Mouse (Mus musculus): Measurements from ENCODE around the gene Lhfpl4.
A peak's percentile ranks its signal among the peaks of the same experiment; 100 is the strongest.

The Lhfpl4 gene

GRCm38 (mm10) chr6:113194841-113195595, at the start of gene Lhfpl4:
Gene Lhfpl4 (minus strand): TSS chr6:113195384.
- no peak for DNase-seq

DNA sequence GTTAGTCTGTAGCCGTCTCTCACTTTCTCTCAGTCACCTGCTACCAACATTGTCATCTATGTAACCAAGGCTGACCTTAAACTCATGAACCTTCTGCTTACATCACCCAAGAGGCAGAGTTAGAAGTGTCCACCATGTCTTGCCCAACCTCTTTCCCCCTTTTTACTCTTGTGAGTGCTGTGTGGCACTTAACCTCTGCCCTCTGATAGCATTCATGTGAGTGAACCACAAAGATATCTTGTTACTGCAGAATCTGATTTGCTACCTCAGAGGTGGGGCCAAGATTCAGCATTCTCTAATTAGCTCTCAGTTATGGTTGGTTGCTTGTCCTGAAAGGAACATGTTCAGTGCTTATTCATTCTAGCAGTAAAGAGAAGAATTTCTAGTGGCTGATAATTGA, 47.6 kb upstream of the Lhfpl4 start:
- DNase-seq = no peak

- DNase-seq = peak; percentile 5
These were observed 43.3 kb upstream of the Lhfpl4 start for GRCm38 (mm10) chr6:113238442-113238841.

GRCm38 (mm10) chr6:113237542-113238270, 42.5 kb upstream of the Lhfpl4 start, which contains the start of gene Mtmr14:
Gene Mtmr14 (plus strand): TSS chr6:113237843.
- peak; percentile 100 for DNase-seq

DNA sequence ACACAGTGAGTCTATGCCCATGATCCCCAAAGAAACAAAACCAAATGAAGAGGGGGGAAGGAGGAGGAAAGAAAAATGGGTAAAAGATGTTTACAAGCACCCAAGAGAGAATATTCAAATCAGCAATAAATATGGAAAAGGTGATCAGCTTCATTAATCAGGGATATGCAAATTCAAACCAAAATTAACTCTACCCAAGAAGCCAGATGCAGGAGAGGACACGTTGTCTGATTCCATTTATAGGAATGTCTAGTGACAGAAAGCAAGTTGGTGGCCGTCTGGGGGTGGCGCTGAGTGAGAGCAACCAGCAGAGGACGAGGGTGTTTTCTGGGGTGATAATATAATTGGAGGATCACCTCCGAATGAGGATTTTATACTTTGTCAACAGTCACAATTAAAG, 40.0 kb upstream of the Lhfpl4 start:
- DNase-seq = no peak

GRCm38 (mm10) chr6:113226705-113227104, 31.5 kb upstream of the Lhfpl4 start:
- DNase-seq = no peak

DNA sequence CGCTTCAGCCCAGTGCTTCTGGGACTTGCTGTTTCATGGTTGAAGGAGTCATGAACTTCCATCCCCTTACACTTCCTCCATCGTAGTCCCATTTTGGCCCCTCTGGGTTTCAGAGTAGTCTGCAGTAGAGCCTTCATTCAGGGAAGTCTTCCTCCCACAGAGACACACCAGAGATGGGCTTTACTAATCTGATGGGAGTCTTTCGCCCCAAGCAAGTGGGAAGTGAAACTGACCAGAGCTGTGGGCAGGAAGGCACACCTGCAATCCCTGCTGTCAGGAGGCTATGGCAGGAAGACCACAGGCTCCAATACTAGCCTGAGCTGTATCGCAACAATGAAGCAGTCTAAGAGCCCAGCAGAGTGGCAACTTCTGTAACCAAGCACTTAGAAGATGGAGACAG, 30.6 kb upstream of the Lhfpl4 start:
- no peak for DNase-seq

DNA sequence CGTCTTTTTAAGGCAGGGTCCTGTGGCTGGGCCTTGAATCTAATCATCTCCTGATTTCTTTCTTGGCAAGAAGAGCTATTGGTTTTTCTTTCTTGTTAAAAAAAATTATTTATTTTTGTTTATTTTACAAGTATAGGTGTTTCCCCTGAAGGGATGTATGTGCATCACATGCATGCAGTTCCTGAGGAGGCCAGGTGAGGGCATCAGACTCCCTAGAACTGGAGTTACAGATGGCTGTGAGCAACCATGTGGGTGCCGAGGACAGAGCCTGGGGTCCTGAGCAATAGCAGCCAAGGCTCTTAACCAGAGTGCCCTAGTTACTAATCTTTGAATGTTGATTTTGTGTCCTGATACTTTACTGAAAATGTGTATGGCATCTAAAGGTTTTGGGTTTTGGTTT, 21.1 kb upstream of the Lhfpl4 start:
- no peak for DNase-seq

DNA sequence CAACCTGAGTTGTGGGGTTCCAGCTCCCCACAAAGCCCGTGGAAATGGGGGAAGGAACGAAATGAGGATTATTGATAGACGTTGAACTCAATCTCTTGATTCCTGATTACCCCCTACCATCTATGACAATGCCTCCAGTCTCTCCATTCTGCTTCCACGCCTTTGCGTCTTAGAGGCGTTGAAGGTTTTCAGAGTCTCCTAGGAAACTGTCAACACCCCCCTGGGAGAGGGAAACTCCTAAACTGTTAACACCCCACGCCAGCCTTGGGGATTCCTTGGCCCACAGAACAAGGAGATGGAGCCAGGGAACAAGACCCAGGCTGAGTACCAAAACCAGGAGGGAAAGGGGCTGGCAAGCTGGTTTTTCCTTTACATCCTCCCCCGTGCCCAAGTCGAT, 410 bp upstream of the Lhfpl4 start:
- DNase-seq = no peak

- no peak for DNase-seq
These were observed 705 bp downstream of the Lhfpl4 start for GRCm38 (mm10) chr6:113194517-113194840.

- peak; percentile 58 for DNase-seq
These were observed 1.3 kb downstream of the Lhfpl4 start for GRCm38 (mm10) chr6:113193765-113194460.

DNA sequence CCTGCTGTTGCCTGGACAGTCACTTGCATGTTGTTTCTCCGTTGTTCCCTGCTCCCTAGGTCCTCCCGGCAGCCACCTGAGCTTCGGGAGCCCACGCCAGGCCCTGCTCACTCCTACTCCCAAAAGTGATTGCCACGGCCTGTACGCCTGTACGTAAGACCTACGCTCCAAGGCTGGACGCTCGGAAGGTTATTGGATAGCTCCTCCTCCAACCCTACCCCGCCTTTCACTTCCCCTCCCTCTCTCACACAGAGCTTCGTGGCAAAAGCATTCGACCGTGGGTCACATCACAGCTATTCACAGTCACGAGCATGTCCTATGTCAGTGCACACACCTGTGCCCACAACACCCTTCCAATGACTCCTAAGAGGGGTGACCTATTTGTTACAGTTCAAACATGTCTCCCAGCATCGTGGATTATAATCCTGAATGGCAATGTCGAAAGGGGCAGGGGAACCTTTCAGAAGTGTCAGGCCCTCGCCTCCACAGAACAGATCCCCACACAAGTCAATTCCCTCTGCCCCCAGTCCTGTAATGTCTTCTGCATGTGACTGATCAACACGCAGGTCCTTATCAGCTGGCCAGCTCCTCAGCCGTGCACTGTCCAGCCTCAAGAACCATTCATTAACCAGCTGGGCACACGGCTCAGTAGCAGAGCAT, 10.2 kb downstream of the Lhfpl4 start:
- no peak for DNase-seq

- peak; percentile 34 for DNase-seq
These were observed 11.0 kb downstream of the Lhfpl4 start for GRCm38 (mm10) chr6:113184163-113184562.

DNA sequence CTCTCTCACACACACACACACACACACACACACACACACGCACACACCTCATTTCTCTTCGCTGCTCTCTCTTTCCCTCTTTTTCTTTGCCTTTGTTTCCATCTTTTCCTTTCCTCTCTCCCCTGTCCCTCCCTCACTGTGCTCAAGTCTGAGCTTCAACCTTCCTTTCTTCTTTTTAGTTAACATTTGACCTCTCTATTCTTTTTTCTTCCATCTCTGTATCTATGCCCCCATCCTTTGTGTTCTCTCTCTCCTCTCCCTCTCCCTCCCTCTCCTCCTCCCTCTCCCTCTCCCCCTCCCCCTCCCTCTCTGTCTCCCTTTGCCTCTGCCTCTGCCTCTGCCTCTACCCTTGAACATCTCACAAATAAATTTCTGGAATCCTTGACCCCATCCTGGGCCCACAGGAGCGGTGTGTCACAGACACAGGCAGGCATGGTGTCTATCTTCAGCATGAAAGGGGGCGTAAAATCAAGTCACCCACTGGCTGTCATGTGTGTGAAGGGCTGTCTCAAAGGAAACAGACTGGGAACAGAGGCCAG, 15.9 kb downstream of the Lhfpl4 start:
- no peak for DNase-seq

- DNase-seq = no peak
These were observed 16.6 kb downstream of the Lhfpl4 start for GRCm38 (mm10) chr6:113178286-113179194.

- DNase-seq = no peak
These were observed 18.6 kb downstream of the Lhfpl4 start for GRCm38 (mm10) chr6:113176613-113177012.

DNA sequence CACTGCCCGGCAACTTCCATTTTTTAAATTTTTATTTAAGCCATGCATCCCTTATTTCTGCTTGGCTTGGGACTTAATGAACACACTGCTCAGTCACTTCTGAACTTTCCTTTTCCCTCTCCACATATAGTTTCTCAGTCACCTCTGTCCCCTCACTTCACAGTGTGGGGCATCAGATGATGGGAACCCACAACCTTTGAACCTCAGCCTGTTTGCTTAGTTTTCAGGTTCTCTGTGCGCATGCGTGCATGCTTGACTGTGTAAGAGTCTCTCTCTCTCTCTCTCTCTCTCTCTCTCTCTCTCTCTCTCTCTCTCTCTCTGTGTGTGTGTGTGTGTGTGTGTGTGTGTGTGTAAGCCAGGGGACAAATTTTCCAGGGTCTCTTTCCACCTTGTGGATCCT, 19.7 kb downstream of the Lhfpl4 start:
- DNase-seq = no peak

- DNase-seq = peak; percentile 70
These were observed 22.6 kb downstream of the Lhfpl4 start for GRCm38 (mm10) chr6:113172568-113172967.

DNA sequence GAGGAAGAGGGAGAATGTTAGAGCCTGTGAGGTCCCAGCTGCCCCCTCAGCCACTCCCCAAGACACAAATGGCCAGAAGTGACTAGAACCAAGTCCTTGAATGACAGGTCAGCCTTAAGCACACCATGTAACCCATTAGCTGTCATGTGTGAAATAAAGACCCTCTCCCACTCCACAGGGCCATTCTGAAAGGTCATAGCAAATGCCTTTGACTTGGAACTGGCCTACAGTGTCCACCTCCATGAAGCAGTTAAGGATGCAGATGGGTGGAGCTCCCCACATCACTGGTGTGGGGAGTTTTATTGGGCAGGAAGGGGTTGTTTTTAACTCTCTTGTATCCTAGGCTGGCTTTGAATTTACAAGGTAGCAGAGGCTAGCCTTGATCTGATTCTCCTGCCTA, 23.2 kb downstream of the Lhfpl4 start:
- no peak for DNase-seq

- DNase-seq = no peak
These were observed 24.5 kb downstream of the Lhfpl4 start for GRCm38 (mm10) chr6:113170651-113171050.

DNA sequence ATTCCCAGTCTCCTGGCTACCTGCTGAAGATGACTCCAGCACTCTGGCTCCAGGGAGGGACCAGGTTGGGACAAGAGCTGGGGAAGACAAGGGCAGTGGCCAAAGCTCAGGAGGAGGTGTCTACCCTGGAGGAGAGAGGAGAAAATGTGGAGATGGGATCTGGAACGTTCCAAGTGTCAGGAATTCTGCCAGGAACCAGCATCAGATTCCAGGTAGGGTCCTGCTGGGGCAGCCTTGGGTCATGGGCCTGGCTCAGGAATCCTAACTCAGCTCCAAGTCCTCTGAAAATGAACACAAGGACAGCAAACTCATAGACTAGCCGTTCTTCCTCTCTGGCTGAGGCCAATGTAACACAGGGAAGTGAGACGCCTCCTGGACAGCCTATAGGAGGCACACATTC, 25.3 kb downstream of the Lhfpl4 start:
- no peak for DNase-seq

Measured in lung, postnatal 10 days (tissue).